12 mouse cellular contexts compared by ENCODE assay signal in the genomic region with DNA sequence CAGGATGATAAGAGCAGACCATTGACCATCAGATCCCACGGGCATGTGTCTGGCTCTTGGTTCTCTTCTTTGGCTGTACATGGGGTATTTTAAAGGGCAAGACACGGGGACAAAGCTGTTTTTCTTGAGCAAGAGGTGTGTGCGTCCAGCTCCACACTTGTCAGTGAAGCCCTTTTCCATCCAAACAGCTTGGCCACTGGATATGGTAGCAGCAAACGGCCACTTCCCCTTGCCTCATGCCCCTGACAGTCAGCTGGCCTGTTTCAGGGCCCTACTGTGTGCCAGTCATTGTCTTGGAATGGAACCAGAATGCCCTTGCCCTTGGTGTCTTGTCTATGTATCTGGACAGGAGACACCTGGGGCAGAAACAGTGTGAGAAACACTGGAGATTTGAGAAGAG.
DNase-seq lines count a peak whose midpoint lies in the region; ATAC-seq and TF ChIP-seq lines count a peak whose summit lies in the region.
"Had no signal": no experiment of that assay in that cellular context is flagged by ENCODE, and none has a peak within 500 bp of the region (broad histone marks: within the 10 kb centered on the region; RNA-seq: fewer than 3 reads in every experiment).

No protein-coding gene starts in this region.

- H3K9me3 ChIP-seq in forebrain, embryonic 15.5 days: no peaks in the 10 kb centered on the region
- H3K9me3 ChIP-seq in forebrain, embryonic 12.5 days: no peaks in the 10 kb centered on the region
- H3K9me3 ChIP-seq in intestine, embryonic 14.5 days (ENCODE audit: control insufficient read depth, low read length): no peaks in the 10 kb centered on the region
- no peaks in the 10 kb centered on the region for H3K9me3 ChIP-seq in intestine, embryonic 16.5 days (ENCODE audit: control insufficient read depth, low read length)
- no peaks in the 10 kb centered on the region for H3K9me3 ChIP-seq in stomach, embryonic 16.5 days (replicated peaks; ENCODE audit: control insufficient read depth, low read length)
- H3K9me3 ChIP-seq: neural tube, embryonic 12.5 days had no signal

- H3K9ac ChIP-seq in forebrain, embryonic 15.5 days (replicated peaks): no peak overlapping the region
- H3K9ac ChIP-seq in forebrain, embryonic 12.5 days: no peak overlapping the region
- no peak overlapping the region for H3K9ac ChIP-seq in intestine, embryonic 14.5 days (ENCODE audit: low read length)
- H3K9ac ChIP-seq in intestine, embryonic 16.5 days (ENCODE audit: low read depth, low read length): no peak overlapping the region
- H3K9ac ChIP-seq in stomach, embryonic 16.5 days (ENCODE audit: low read length): no peak overlapping the region
- H3K9ac ChIP-seq: hindbrain, embryonic 14.5 days; neural tube, embryonic 12.5 days had no signal

- TF ChIP-seq POLR2A in testis, adult 2 months (IDR thresholded peaks at IDR 0.05; ENCODE audit: control insufficient read depth, low read depth, low read length): no peak

- H3K4me3 ChIP-seq in forebrain, embryonic 15.5 days: no peak overlapping the region
- H3K4me3 ChIP-seq in forebrain, embryonic 12.5 days (replicated peaks): no peak overlapping the region
- no peak overlapping the region for H3K4me3 ChIP-seq in intestine, embryonic 14.5 days (ENCODE audit: low read depth, low read length)
- no peak overlapping the region for H3K4me3 ChIP-seq in intestine, embryonic 16.5 days (ENCODE audit: low read length)
- H3K4me3 ChIP-seq in testis, adult 2 months (ENCODE audit: control insufficient read depth, low read depth, low read length): no peak overlapping the region
- H3K4me3 ChIP-seq in stomach, embryonic 16.5 days (replicated peaks; ENCODE audit: low read length): no peak overlapping the region
- H3K4me3 ChIP-seq: neural tube, embryonic 12.5 days had no signal

- no peaks in the 10 kb centered on the region for H3K36me3 ChIP-seq in forebrain, embryonic 15.5 days
- H3K36me3 ChIP-seq in forebrain, embryonic 12.5 days (replicated peaks): no peaks in the 10 kb centered on the region
- H3K36me3 ChIP-seq in intestine, embryonic 14.5 days (ENCODE audit: control insufficient read depth, insufficient read depth, low read length): no peaks in the 10 kb centered on the region
- no peaks in the 10 kb centered on the region for H3K36me3 ChIP-seq in intestine, embryonic 16.5 days (ENCODE audit: control insufficient read depth, insufficient read depth, low read length)
- H3K36me3 ChIP-seq in testis, adult 2 months (ENCODE audit: control insufficient read depth, insufficient read depth, low read length): no peaks in the 10 kb centered on the region
- H3K36me3 ChIP-seq in stomach, embryonic 16.5 days (ENCODE audit: control insufficient read depth, insufficient read depth, low read length): no peaks in the 10 kb centered on the region
- H3K36me3 ChIP-seq: neural tube, embryonic 12.5 days had no signal

- DNase-seq in intestine, embryonic 14.5 days (ENCODE audit: low spot score): peak; percentile 45
- no peak for DNase-seq in testis, postnatal 10 days (ENCODE audit: low spot score)
- DNase-seq in B cell, adult 2 months: no peak
- DNase-seq: midbrain, embryonic 14.5 days; thymus, postnatal 36 days had no signal

- WGBS in forebrain, embryonic 15.5 days: 81% methylated on average over 4 of the region's 4 CpGs
- 87% methylated on average over 4 of the region's 4 CpGs for WGBS in forebrain, embryonic 12.5 days
- whole genome bisulfite sequencing in intestine, embryonic 14.5 days: 83% methylated on average over 4 of the region's 4 CpGs
- 82% methylated on average over 4 of the region's 4 CpGs for WGBS in intestine, embryonic 16.5 days
- 73% methylated on average over 4 of the region's 4 CpGs for WGBS in stomach, embryonic 16.5 days

- peak overlapping the region; percentile 17; the same call in 1 of the 2 replicates for H3K27ac ChIP-seq in forebrain, embryonic 15.5 days (replicated peaks)
- H3K27ac ChIP-seq in forebrain, embryonic 12.5 days: no peak overlapping the region
- peak overlapping the region; percentile 35; the same call in 1 of the 2 replicates for H3K27ac ChIP-seq in intestine, embryonic 14.5 days (ENCODE audit: low read depth)
- H3K27ac ChIP-seq in intestine, embryonic 16.5 days (ENCODE audit: low read length): no peak overlapping the region
- H3K27ac ChIP-seq in testis, adult 2 months (ENCODE audit: control insufficient read depth, insufficient read depth, low read depth, low read length): peak overlapping the region; percentile 54
- peak overlapping the region; percentile 58 for H3K27ac ChIP-seq in stomach, embryonic 16.5 days (ENCODE audit: low read length)
- H3K27ac ChIP-seq: hindbrain, embryonic 14.5 days; neural tube, embryonic 12.5 days had no signal

- peaks cover 20% of the 10 kb centered on the region for H3K4me1 ChIP-seq in forebrain, embryonic 15.5 days
- peaks cover 7% of the 10 kb centered on the region for H3K4me1 ChIP-seq in forebrain, embryonic 12.5 days
- peaks cover 27% of the 10 kb centered on the region for H3K4me1 ChIP-seq in intestine, embryonic 14.5 days (replicated peaks; ENCODE audit: control insufficient read depth, insufficient read depth, low read length)
- peaks cover 8% of the 10 kb centered on the region for H3K4me1 ChIP-seq in intestine, embryonic 16.5 days (ENCODE audit: control insufficient read depth, insufficient read depth, low read length)
- H3K4me1 ChIP-seq in testis, adult 2 months (ENCODE audit: control insufficient read depth, insufficient read depth, low read length): no peaks in the 10 kb centered on the region
- peaks cover 23% of the 10 kb centered on the region for H3K4me1 ChIP-seq in stomach, embryonic 16.5 days (ENCODE audit: control insufficient read depth, insufficient read depth, low read length)

- TF ChIP-seq CTCF in testis, adult 2 months (IDR thresholded peaks at IDR 0.05; ENCODE audit: control insufficient read depth, insufficient read depth, insufficient replicate concordance, low read depth, low read length): no peak

- ATAC-seq in forebrain, embryonic 15.5 days (replicated peaks): no peak
- ATAC-seq in forebrain, embryonic 12.5 days (ENCODE audit: low FRiP score): no peak
- ATAC-seq in intestine, embryonic 14.5 days (replicated peaks; ENCODE audit: low FRiP score, low TSS enrichment, low read depth): no peak
- no peak for ATAC-seq in intestine, embryonic 16.5 days
- ATAC-seq in stomach, embryonic 16.5 days (ENCODE audit: insufficient read depth, low FRiP score): no peak

- H3K27me3 ChIP-seq in forebrain, embryonic 15.5 days: no peaks in the 10 kb centered on the region
- H3K27me3 ChIP-seq in forebrain, embryonic 12.5 days: no peaks in the 10 kb centered on the region
- H3K27me3 ChIP-seq in intestine, embryonic 14.5 days (replicated peaks; ENCODE audit: control insufficient read depth, insufficient read depth, low read length): no peaks in the 10 kb centered on the region
- no peaks in the 10 kb centered on the region for H3K27me3 ChIP-seq in intestine, embryonic 16.5 days (replicated peaks; ENCODE audit: control insufficient read depth, insufficient read depth, low read length)
- H3K27me3 ChIP-seq in testis, adult 2 months (ENCODE audit: control insufficient read depth, insufficient read depth, low read length): no peaks in the 10 kb centered on the region
- H3K27me3 ChIP-seq in stomach, embryonic 16.5 days (ENCODE audit: control insufficient read depth, insufficient read depth, low read length): no peaks in the 10 kb centered on the region
- H3K27me3 ChIP-seq: neural tube, embryonic 12.5 days had no signal

- H3K4me2 ChIP-seq in forebrain, embryonic 15.5 days (replicated peaks): no peak overlapping the region
- H3K4me2 ChIP-seq in forebrain, embryonic 12.5 days: no peak overlapping the region
- no peak overlapping the region for H3K4me2 ChIP-seq in intestine, embryonic 14.5 days (ENCODE audit: low read length)
- H3K4me2 ChIP-seq in intestine, embryonic 16.5 days (ENCODE audit: low read depth, low read length): no peak overlapping the region
- H3K4me2 ChIP-seq in stomach, embryonic 16.5 days (ENCODE audit: low read depth, low read length): no peak overlapping the region
- H3K4me2 ChIP-seq: hindbrain, embryonic 14.5 days; neural tube, embryonic 12.5 days had no signal

Comparison
In these comparisons a context has a peak if more than half of its experiments do, and no peak if none do; other contexts are left out.
1. H3K27ac ChIP-seq: peak in forebrain, embryonic 15.5 days (single experiment), intestine, embryonic 14.5 days (single experiment), testis, adult 2 months (single experiment) and stomach, embryonic 16.5 days (single experiment); none in forebrain, embryonic 12.5 days (single experiment) and intestine, embryonic 16.5 days (single experiment).